Mouse (Mus musculus): ENCODE results near the gene D230025D16Rik.

Gene D230025D16Rik

GRCm38 (mm10) chr8:105280567-105280966, 55.6 kb downstream of the D230025D16Rik start:
- peaks cover 63% of the 10 kb centered on the region for H3K4me1 ChIP-seq (replicated peaks; ENCODE audit: low read depth, low read length)
- peaks cover 84% of the 10 kb centered on the region for H3K27me3 ChIP-seq (ENCODE audit: insufficient read depth, low read length)
- H3K36me3 ChIP-seq (ENCODE audit: insufficient read depth, low read length): peaks cover 33% of the 10 kb centered on the region
- H3K9me3 ChIP-seq (ENCODE audit: low read length): no peaks in the 10 kb centered on the region
- TF ChIP-seq POU5F1 (IDR thresholded peaks at IDR 0.05; ENCODE audit: borderline replicate concordance, low read length) (no peak), NANOG (IDR thresholded peaks at IDR 0.05; ENCODE audit: borderline replicate concordance, low read length) (no peak)
- H3K4me3 ChIP-seq (replicated peaks; ENCODE audit: low read length): no peak overlapping the region

DNA sequence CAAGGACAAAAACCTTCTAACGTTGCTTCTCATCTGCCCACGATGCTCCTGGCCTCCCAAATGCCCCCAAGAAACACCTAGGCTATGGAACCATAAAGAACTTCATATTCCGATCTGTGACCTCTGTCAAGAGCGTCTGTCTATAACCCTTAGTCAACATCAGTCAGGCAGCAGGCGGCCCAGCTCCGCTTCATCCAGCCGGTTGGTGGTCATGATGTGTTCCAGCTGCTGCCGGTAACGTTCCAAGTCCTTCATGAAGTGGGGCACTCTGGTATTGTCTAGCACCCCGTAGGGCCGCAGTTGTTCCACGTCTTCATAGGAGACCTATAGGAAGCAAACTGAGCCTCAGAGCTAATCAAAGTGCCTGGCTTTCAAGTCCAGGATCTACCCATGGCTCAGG, 56.9 kb downstream of the D230025D16Rik start:
- Histone ChIP-seq H3K36me3 (ENCODE audit: insufficient read depth, low read length) (peaks cover 38% of the 10 kb centered on the region), H3K4me1 (replicated peaks; ENCODE audit: low read depth, low read length) (peaks cover 63% of the 10 kb centered on the region), H3K9me3 (ENCODE audit: low read length) (no peaks in the 10 kb centered on the region), H3K4me3 (replicated peaks; ENCODE audit: low read length) (no peak overlapping the region), H3K27me3 (ENCODE audit: insufficient read depth, low read length) (peaks cover 80% of the 10 kb centered on the region)
- TF ChIP-seq CTCF (conservative IDR thresholded peaks at IDR 0.05; ENCODE audit: low read length) (no peak), POU5F1 (IDR thresholded peaks at IDR 0.05; ENCODE audit: borderline replicate concordance, low read length) (no peak), NANOG (IDR thresholded peaks at IDR 0.05; ENCODE audit: borderline replicate concordance, low read length) (no peak)

DNA sequence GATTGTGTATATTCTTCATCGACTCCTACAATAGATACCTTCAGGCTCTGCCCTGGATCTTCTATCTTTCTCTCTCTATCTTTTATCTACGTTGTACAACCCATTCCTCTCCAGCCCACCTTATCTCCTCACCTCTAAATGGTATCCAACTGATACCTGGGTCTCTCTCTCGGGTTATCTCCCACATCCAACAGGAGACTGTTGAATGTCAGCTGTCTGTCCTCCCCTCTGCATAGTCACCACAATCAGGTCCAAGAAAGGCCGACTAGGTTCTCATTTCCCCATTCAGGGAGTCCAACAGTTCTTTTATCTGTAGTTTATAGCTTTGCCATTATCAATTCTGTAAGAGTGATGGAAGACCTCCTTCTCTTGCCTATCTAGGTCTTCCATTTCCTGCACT, 57.3 kb downstream of the D230025D16Rik start:
- Histone ChIP-seq H3K27me3 (ENCODE audit: insufficient read depth, low read length) (peaks cover 77% of the 10 kb centered on the region), H3K9me3 (ENCODE audit: low read length) (no peaks in the 10 kb centered on the region), H3K4me3 (replicated peaks; ENCODE audit: low read length) (peak overlapping the region; percentile 67), H3K36me3 (ENCODE audit: insufficient read depth, low read length) (peaks cover 38% of the 10 kb centered on the region), H3K4me1 (replicated peaks; ENCODE audit: low read depth, low read length) (peaks cover 61% of the 10 kb centered on the region)
- TF ChIP-seq CTCF (conservative IDR thresholded peaks at IDR 0.05; ENCODE audit: low read length) (no peak), NANOG (IDR thresholded peaks at IDR 0.05; ENCODE audit: borderline replicate concordance, low read length) (no peak), POU5F1 (IDR thresholded peaks at IDR 0.05; ENCODE audit: borderline replicate concordance, low read length) (no peak)

DNA sequence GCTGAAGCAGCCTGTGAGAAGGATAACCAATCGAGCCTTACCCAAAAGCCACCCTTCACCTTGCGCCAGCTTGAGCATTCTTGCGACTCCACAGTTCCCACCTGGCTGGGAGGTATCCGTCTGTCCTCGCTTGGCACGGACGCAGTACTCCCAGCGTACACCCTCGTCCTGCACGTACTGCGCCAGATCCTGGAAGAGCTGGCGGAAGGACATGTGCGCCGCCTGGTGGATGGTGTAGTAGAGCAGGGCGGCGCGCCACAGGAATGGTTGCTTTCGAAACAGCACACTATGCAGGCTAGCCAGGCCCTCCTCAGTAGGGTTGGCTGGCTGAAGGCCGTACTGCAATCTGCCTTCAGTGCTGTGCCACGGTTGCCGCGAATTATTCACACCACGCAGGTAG, 58.1 kb downstream of the D230025D16Rik start:
- H3K9me3 ChIP-seq (ENCODE audit: low read length): no peaks in the 10 kb centered on the region
- peaks cover 38% of the 10 kb centered on the region for H3K36me3 ChIP-seq (ENCODE audit: insufficient read depth, low read length)
- peaks cover 62% of the 10 kb centered on the region for H3K4me1 ChIP-seq (replicated peaks; ENCODE audit: low read depth, low read length)
- peak overlapping the region; percentile 67 for H3K4me3 ChIP-seq (replicated peaks; ENCODE audit: low read length)
- TF ChIP-seq POU5F1 (IDR thresholded peaks at IDR 0.05; ENCODE audit: borderline replicate concordance, low read length) (no peak), CTCF (conservative IDR thresholded peaks at IDR 0.05; ENCODE audit: low read length) (peak; percentile 91), NANOG (IDR thresholded peaks at IDR 0.05; ENCODE audit: borderline replicate concordance, low read length) (no peak)
- H3K27me3 ChIP-seq (ENCODE audit: insufficient read depth, low read length): peaks cover 68% of the 10 kb centered on the region

DNA sequence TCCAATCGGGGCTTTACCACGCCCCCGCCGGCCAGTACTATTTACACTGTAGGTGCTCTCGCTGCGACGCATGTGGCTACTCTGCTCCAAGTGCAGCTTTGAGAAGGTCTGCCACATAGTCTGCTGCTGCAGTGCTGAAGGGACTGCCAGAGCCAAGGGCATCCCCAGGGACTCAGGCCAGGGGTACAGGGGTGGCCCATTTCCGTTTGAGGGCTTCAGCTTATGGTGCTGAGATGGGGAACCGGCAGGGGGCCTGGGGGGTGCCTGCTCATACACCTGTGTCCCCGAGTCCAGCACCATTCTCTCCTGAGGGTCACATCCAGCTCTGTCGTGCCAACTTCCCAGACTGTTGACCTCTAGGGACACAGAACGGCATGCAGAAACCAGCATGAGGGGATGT, 60.6 kb downstream of the D230025D16Rik start:
- peaks cover 31% of the 10 kb centered on the region for H3K36me3 ChIP-seq (ENCODE audit: insufficient read depth, low read length)
- TF ChIP-seq CTCF (conservative IDR thresholded peaks at IDR 0.05; ENCODE audit: low read length): no peak
- H3K9me3 ChIP-seq (ENCODE audit: low read length): no peaks in the 10 kb centered on the region
- H3K4me3 ChIP-seq (replicated peaks; ENCODE audit: low read length): 0 out of 2 replicates have a peak overlapping the region, but pooled peaks have one; percentile 20
- H3K27me3 ChIP-seq (ENCODE audit: insufficient read depth, low read length): peaks cover 53% of the 10 kb centered on the region
- peaks cover 67% of the 10 kb centered on the region for H3K4me1 ChIP-seq (replicated peaks; ENCODE audit: low read depth, low read length)

DNA sequence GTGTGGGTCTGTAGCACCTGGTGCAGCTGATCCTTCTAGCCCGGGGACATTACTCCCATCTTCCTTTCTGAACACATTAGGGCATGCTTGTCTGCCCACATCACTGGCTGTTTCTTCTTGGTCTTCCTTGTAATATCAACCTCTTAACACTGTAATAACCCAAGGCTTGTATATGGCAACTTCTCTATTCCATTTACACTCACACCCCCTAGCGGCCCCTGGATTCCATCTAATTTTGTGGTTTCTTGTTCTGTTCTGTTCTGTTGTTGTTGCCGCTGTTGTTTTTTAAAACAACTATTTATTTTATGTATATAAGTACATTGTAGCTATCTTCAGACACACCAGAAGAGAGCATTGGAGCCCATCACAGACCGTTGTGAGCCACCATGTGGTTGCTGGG, 62.0 kb downstream of the D230025D16Rik start:
- Histone ChIP-seq H3K4me3 (replicated peaks; ENCODE audit: low read length) (no peak overlapping the region), H3K4me1 (replicated peaks; ENCODE audit: low read depth, low read length) (peaks cover 63% of the 10 kb centered on the region), H3K36me3 (ENCODE audit: insufficient read depth, low read length) (peaks cover 20% of the 10 kb centered on the region), H3K9me3 (ENCODE audit: low read length) (no peaks in the 10 kb centered on the region), H3K27me3 (ENCODE audit: insufficient read depth, low read length) (peaks cover 46% of the 10 kb centered on the region)
- no peak for TF ChIP-seq POU5F1 (IDR thresholded peaks at IDR 0.05; ENCODE audit: borderline replicate concordance, low read length)
- 0 out of 2 replicates have a peak, but pooled peaks have one; percentile 15 for TF ChIP-seq CTCF (conservative IDR thresholded peaks at IDR 0.05; ENCODE audit: low read length)

GRCm38 (mm10) chr8:105288231-105288630, 63.3 kb downstream of the D230025D16Rik start:
- Histone ChIP-seq H3K4me3 (replicated peaks; ENCODE audit: low read length) (peak overlapping the region; percentile 87; the same call in 1 of the 2 replicates), H3K4me1 (replicated peaks; ENCODE audit: low read depth, low read length) (peaks cover 64% of the 10 kb centered on the region), H3K9me3 (ENCODE audit: low read length) (no peaks in the 10 kb centered on the region), H3K36me3 (ENCODE audit: insufficient read depth, low read length) (peaks cover 15% of the 10 kb centered on the region), H3K27me3 (ENCODE audit: insufficient read depth, low read length) (peaks cover 45% of the 10 kb centered on the region)
- no peak for TF ChIP-seq POU5F1 (IDR thresholded peaks at IDR 0.05; ENCODE audit: borderline replicate concordance, low read length)

DNA sequence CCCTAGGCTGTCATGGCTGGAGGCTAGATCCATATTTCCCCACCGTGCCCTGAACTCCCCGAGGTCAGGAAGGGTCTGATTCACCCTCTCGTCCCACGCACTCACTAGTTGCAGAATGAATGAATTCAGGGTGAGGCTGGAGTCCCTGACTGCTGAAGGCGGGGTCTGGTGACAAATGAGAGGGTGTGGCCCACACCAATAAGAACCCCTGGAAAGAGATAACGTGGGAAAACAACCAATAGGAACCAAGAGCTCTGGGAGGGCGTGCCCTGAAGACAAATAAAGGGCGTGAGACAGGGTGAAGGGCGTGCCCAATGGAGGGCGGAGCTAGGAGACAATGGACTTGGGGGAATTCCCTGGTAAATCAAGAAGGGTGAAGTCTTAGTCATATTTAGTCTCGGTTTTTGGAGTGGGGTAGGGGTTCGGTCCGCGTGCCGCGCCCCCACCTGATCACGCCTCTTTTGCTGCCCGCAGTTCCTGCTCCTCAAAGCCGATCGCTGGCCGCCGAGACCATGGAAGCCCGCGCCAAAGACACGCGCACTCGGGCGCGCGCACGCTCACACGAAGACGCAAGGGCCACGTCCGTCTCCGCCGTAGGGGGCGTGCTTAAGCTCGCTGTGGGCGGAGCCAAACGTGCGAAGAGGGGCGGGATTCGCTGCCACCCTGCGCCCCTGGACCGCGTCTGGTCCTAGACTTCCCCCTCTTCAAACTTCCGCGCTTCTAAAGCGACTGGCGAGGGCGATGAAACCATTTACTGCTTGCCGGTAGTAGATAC, 64.2 kb downstream of the D230025D16Rik start:
- peaks cover 48% of the 10 kb centered on the region for H3K27me3 ChIP-seq (ENCODE audit: insufficient read depth, low read length)
- no peaks in the 10 kb centered on the region for H3K9me3 ChIP-seq (ENCODE audit: low read length)
- H3K4me1 ChIP-seq (replicated peaks; ENCODE audit: low read depth, low read length): peaks cover 67% of the 10 kb centered on the region
- peak overlapping the region; percentile 87 for H3K4me3 ChIP-seq (replicated peaks; ENCODE audit: low read length)
- peaks cover 15% of the 10 kb centered on the region for H3K36me3 ChIP-seq (ENCODE audit: insufficient read depth, low read length)
- TF ChIP-seq NANOG (IDR thresholded peaks at IDR 0.05; ENCODE audit: borderline replicate concordance, low read length): no peak
- TF ChIP-seq CTCF (conservative IDR thresholded peaks at IDR 0.05; ENCODE audit: low read length): no peak
- no peak for TF ChIP-seq POU5F1 (IDR thresholded peaks at IDR 0.05; ENCODE audit: borderline replicate concordance, low read length)

All from E14TG2a.4 (cell line).